Mouse (Mus musculus): ENCODE measurements around the gene Ncs1. TPM values are rescaled to one million over a fixed set of nuclear protein-coding genes. Genes with fewer than 3 reads are reported as not detected.

Gene Ncs1
- polyA plus RNA-seq, 1 experiment from 2014 or later: 67.4 TPM

DNA sequence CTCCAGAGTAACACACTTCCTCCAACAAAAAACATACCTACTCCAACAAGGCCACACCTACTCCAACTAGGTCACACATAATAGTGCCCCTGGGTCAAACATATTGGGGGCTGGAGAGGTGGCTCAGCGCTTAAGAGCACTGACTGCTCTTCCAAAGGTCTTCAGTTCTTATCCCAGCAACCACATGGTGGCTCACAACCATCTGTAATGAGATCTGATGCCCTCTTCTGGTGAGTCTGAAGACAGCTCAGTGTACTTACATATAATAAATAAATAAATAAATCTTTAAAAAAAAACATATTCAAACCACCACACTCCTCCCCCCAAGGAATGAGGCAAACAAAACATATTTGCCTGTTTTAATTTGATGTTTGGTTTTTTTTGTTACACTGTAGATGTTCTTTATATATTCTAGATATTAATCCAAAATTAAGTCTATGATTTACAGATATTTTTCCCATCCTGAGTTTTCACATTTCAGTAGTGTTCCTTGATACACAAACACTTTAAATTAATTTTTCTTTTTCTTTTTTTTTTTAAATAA is 16.8 kb upstream of the Ncs1 start:
- no peak for DNase-seq (ENCODE audit: low spot score, missing footprints)
- WGBS: 34% methylated on average over 1 of the region's 1 CpGs
- H3K36me3 ChIP-seq (ENCODE audit: control insufficient read depth, insufficient read depth, low read length): no peaks in the 10 kb centered on the region

DNA sequence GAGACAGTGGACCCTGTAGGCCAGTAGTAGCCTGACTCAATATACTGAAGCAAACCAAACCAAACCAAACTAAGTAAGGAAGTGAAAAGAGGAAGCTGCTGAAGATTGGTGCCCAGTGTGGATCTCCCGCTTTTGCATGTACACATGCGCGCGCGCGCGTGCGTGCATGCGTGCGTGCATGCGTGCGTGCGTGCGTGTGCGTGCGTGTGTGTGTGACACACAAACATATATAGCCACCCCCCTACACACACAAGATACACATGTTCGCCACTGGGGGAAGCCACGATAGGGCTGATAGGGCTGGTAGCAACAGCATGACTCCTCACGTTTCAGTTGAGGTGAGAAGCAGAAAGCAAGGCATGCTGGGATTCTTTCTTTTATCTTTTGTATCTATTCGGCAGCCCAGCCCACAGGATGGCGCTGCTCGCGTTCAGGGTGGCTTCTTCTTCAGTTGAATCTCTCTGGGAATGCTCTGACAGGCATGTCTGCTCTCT is 6.4 kb upstream of the Ncs1 start:
- no peak overlapping the region for H3K27ac ChIP-seq (ENCODE audit: low read depth, low read length)
- peak overlapping the region; percentile 14; the same call in 1 of the 2 replicates for H3K4me3 ChIP-seq (ENCODE audit: low read depth, low read length)
- 0 out of 2 replicates have a peak, but pooled peaks cover 3% of the 10 kb centered on the region for H3K4me1 ChIP-seq (ENCODE audit: control insufficient read depth, insufficient read depth, low read length)
- ATAC-seq (ENCODE audit: low FRiP score): peak; percentile 52; the same call in 1 of the 2 replicates
- DNase-seq (ENCODE audit: low spot score, missing footprints): peak; percentile 92
- peak overlapping the region; percentile 33 for H3K4me2 ChIP-seq
- peak overlapping the region; percentile 12; the same call in 1 of the 2 replicates for H3K9ac ChIP-seq (ENCODE audit: low read length)
- no peaks in the 10 kb centered on the region for H3K36me3 ChIP-seq (ENCODE audit: control insufficient read depth, insufficient read depth, low read length)
- H3K9me3 ChIP-seq (ENCODE audit: control insufficient read depth, low read length): no peaks in the 10 kb centered on the region
- 0 out of 2 replicates have a peak, but pooled peaks cover under 1% of the 10 kb centered on the region for H3K27me3 ChIP-seq (ENCODE audit: control insufficient read depth, insufficient read depth, low read length)
- WGBS: 36% methylated on average over 23 of the region's 23 CpGs

More for the DNA sequence above, 16.8 kb upstream of the Ncs1 start:
- H3K27ac ChIP-seq (ENCODE audit: low read depth, low read length): no peak overlapping the region
- no peaks in the 10 kb centered on the region for H3K4me1 ChIP-seq (ENCODE audit: control insufficient read depth, insufficient read depth, low read length)
- no peaks in the 10 kb centered on the region for H3K27me3 ChIP-seq (ENCODE audit: control insufficient read depth, insufficient read depth, low read length)
- H3K4me2 ChIP-seq: no peak overlapping the region
- no peak overlapping the region for H3K4me3 ChIP-seq (ENCODE audit: low read depth, low read length)
- ATAC-seq (ENCODE audit: low FRiP score): no peak
- no peak overlapping the region for H3K9ac ChIP-seq (ENCODE audit: low read length)
- H3K9me3 ChIP-seq (ENCODE audit: control insufficient read depth, low read length): no peaks in the 10 kb centered on the region

DNA sequence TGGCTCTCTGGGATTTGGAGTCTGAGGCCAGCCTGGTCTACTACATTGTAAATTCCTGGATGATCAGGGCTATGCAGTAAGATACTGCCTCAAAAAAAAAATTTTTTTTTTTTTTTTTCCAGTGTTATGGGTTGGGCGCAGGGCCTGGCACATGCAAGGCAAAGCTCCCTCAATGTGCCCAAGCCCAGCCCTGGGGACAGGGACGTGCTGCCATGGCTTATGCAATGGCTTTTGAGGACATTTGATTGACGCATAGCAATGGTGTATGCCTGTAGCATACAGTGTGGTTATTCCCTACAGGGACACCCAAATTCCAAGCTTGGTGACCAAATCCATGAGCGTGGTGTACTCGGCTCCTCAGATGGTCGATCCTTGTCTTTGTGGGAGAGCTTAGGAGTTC is 5.8 kb upstream of the Ncs1 start:
- no peak for DNase-seq (ENCODE audit: low spot score, missing footprints)
- Histone ChIP-seq H3K9ac (ENCODE audit: low read length) (no peak overlapping the region), H3K36me3 (ENCODE audit: control insufficient read depth, insufficient read depth, low read length) (no peaks in the 10 kb centered on the region), H3K4me3 (ENCODE audit: low read depth, low read length) (no peak overlapping the region; the same call in 1 of the 2 replicates), H3K27me3 (ENCODE audit: control insufficient read depth, insufficient read depth, low read length) (0 out of 2 replicates have a peak, but pooled peaks cover 2% of the 10 kb centered on the region), H3K27ac (ENCODE audit: low read depth, low read length) (no peak overlapping the region), H3K4me1 (ENCODE audit: control insufficient read depth, insufficient read depth, low read length) (0 out of 2 replicates have a peak, but pooled peaks cover 3% of the 10 kb centered on the region), H3K4me2 (peak overlapping the region; percentile 33), H3K9me3 (ENCODE audit: control insufficient read depth, low read length) (no peaks in the 10 kb centered on the region)
- no peak for ATAC-seq (ENCODE audit: low FRiP score)
- WGBS: 81% methylated on average over 6 of the region's 6 CpGs

DNA sequence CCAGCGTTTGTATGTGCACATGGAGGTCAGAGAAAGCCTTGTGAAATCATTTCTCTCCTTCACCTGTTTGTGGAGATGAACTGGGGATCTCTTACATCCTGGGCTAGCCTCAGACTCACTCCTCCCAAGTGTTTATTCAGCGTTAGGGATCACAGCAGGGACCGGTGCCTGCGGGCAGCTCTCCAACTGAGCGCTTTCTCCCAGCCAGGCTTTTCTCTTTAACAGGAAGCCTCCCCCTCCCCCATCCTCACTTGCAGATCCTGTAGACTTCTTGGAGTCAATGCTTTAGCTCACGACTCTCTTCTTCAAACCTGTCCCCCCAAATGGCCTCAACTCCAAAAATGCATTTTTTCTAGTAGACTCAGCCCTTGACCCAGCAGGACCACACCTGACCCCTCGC is 4.0 kb upstream of the Ncs1 start:
- no peak overlapping the region for H3K9ac ChIP-seq (ENCODE audit: low read length)
- H3K27me3 ChIP-seq (ENCODE audit: control insufficient read depth, insufficient read depth, low read length): 0 out of 2 replicates have a peak, but pooled peaks cover 2% of the 10 kb centered on the region
- ATAC-seq (ENCODE audit: low FRiP score) (no peak), DNase-seq (ENCODE audit: low spot score, missing footprints) (no peak)
- H3K4me1 ChIP-seq (ENCODE audit: control insufficient read depth, insufficient read depth, low read length): peaks cover 3% of the 10 kb centered on the region
- no peak overlapping the region for H3K4me3 ChIP-seq (ENCODE audit: low read depth, low read length)
- H3K4me2 ChIP-seq: no peak overlapping the region
- H3K36me3 ChIP-seq (ENCODE audit: control insufficient read depth, insufficient read depth, low read length): no peaks in the 10 kb centered on the region
- no peaks in the 10 kb centered on the region for H3K9me3 ChIP-seq (ENCODE audit: control insufficient read depth, low read length)
- WGBS: 12% methylated on average over 7 of the region's 7 CpGs
- H3K27ac ChIP-seq (ENCODE audit: low read depth, low read length): no peak overlapping the region

DNA sequence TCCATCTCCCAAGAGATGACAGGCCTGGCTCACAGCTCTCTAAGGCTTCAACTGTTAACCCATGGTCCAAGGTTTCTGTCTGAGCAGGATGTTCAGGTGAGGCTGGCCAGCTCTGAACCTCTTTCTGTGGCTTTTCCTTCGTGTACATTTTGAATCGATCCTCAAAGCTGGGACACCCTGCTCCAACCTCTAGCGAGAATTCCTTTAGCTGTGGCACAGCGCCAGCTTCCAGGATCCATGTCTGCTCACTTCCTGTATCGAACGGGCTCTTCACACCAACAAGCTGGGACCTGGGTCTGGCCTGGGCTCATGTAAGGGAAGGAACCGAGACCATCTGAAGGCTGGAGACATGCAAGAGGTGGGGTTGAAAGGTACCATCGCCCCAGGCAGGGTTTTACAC is 1.4 kb upstream of the Ncs1 start:
- no peak overlapping the region for H3K9ac ChIP-seq (ENCODE audit: low read length)
- 0 out of 2 replicates have a peak, but pooled peaks cover 2% of the 10 kb centered on the region for H3K27me3 ChIP-seq (ENCODE audit: control insufficient read depth, insufficient read depth, low read length)
- no peak for DNase-seq (ENCODE audit: low spot score, missing footprints)
- no peak for ATAC-seq (ENCODE audit: low FRiP score)
- H3K4me3 ChIP-seq (ENCODE audit: low read depth, low read length): no peak overlapping the region
- H3K36me3 ChIP-seq (ENCODE audit: control insufficient read depth, insufficient read depth, low read length): 0 out of 2 replicates have a peak, but pooled peaks cover 3% of the 10 kb centered on the region
- no peaks in the 10 kb centered on the region for H3K9me3 ChIP-seq (ENCODE audit: control insufficient read depth, low read length)
- WGBS: 79% methylated on average over 8 of the region's 8 CpGs
- no peak overlapping the region for H3K4me2 ChIP-seq
- H3K4me1 ChIP-seq (ENCODE audit: control insufficient read depth, insufficient read depth, low read length): peaks cover 13% of the 10 kb centered on the region
- no peak overlapping the region for H3K27ac ChIP-seq (ENCODE audit: low read depth, low read length)

DNA sequence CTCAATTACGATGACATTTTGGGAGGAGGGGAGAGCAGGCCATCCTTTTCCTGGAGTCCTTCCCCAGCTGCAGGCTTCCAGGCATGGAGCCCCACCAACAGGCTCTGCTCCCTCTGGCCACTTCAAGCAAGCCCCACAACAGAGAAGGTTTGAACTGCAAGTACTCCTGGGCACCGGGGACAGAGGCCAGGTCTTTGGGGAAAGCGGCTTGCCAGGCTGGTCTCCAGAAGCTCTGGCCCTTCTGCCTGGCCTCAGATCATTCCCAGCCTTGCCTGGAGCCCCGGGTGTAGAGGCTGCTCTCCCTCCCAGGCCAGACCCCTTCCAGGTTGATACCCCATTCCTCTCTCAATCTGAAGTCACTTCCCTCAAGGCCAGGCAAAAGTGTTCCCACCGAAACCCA is 572 bp upstream of the Ncs1 start:
- WGBS: 13% methylated on average over 5 of the region's 5 CpGs
- H3K27ac ChIP-seq (ENCODE audit: low read depth, low read length): peak overlapping the region; percentile 17; the same call in 1 of the 2 replicates
- peak overlapping the region; percentile 68 for H3K4me2 ChIP-seq
- peaks cover 11% of the 10 kb centered on the region for H3K4me1 ChIP-seq (ENCODE audit: control insufficient read depth, insufficient read depth, low read length)
- H3K4me3 ChIP-seq (ENCODE audit: low read depth, low read length): peak overlapping the region; percentile 85
- DNase-seq (ENCODE audit: low spot score, missing footprints): no peak
- H3K9me3 ChIP-seq (ENCODE audit: control insufficient read depth, low read length): no peaks in the 10 kb centered on the region
- no peak for ATAC-seq (ENCODE audit: low FRiP score)
- 0 out of 2 replicates have a peak, but pooled peaks cover 3% of the 10 kb centered on the region for H3K36me3 ChIP-seq (ENCODE audit: control insufficient read depth, insufficient read depth, low read length)
- peak overlapping the region; percentile 90 for H3K9ac ChIP-seq (ENCODE audit: low read length)
- H3K27me3 ChIP-seq (ENCODE audit: control insufficient read depth, insufficient read depth, low read length): 0 out of 2 replicates have a peak, but pooled peaks cover 2% of the 10 kb centered on the region

DNA sequence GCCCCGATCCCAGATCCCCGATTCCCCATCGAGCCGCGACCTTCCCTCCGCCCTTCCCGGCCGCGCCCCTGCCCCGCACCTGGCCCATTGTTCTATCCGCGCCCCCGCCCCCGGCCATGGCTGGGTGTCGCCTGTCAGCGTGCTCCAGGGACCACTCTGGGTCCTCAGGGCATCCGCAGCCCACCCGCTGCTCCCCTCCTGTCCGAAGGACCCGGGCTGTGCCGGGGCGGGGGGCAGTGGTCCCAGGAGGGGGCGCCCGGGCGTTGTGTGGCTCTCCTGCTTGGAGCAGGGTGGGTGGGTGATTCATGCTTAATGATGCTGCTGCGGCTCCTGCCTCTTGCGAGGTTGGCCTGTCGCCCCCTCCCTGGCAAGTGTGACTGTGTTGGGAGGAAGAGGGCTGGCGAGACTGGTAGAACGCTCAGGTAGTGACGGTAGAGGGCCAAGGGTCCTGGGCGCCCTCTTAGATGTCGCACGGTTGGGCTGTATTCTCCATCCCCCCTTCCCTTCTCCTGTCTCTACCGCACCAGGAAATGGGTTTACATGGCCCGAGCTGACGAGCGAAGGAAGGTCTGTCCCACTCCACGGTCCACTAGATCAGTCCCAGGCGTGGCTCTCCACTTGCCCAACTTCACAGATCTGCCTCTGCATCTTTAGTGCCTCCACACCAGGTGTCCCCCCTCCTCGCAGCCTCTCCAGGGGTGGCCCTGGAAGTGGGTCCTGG is 788 bp downstream of the Ncs1 start:
- Histone ChIP-seq H3K27me3 (ENCODE audit: control insufficient read depth, insufficient read depth, low read length) (0 out of 2 replicates have a peak, but pooled peaks cover 2% of the 10 kb centered on the region), H3K4me2 (peak overlapping the region; percentile 68), H3K4me3 (ENCODE audit: low read depth, low read length) (peak overlapping the region; percentile 85), H3K27ac (ENCODE audit: low read depth, low read length) (peak overlapping the region; percentile 17; the same call in 1 of the 2 replicates), H3K36me3 (ENCODE audit: control insufficient read depth, insufficient read depth, low read length) (0 out of 2 replicates have a peak, but pooled peaks cover 3% of the 10 kb centered on the region), H3K4me1 (ENCODE audit: control insufficient read depth, insufficient read depth, low read length) (peaks cover 11% of the 10 kb centered on the region), H3K9me3 (ENCODE audit: control insufficient read depth, low read length) (no peaks in the 10 kb centered on the region), H3K9ac (ENCODE audit: low read length) (peak overlapping the region; percentile 90)
- peak; percentile 70 for ATAC-seq (ENCODE audit: low FRiP score)
- WGBS: 2% methylated on average over 34 of the region's 41 CpGs
- DNase-seq (ENCODE audit: low spot score, missing footprints): peak; percentile 93

DNA sequence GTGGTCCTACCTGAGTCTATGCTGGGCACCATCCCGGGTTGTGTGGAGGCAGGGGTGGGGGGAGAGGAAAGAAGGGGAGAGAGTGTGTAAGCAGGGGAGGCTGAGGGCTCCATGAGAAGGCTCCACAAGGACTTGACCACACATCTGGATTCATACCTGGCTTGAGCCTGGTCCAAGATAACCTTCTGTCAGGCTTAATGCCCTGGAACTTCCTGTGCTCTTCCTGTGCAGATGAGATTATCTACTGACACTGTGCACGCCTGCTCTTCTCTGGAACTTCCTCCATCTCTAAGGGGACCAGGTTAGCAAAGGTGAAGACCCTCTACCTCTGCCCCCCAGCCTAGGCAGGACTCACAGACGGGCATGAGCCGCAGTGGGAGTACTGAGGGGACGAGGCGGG is 3.2 kb downstream of the Ncs1 start:
- H3K4me1 ChIP-seq (ENCODE audit: control insufficient read depth, insufficient read depth, low read length): peaks cover 11% of the 10 kb centered on the region
- 87% methylated on average over 6 of the region's 6 CpGs for WGBS
- H3K36me3 ChIP-seq (ENCODE audit: control insufficient read depth, insufficient read depth, low read length): 0 out of 2 replicates have a peak, but pooled peaks cover 3% of the 10 kb centered on the region
- DNase-seq (ENCODE audit: low spot score, missing footprints) (no peak), ATAC-seq (ENCODE audit: low FRiP score) (no peak)
- no peak overlapping the region for H3K9ac ChIP-seq (ENCODE audit: low read length)
- no peaks in the 10 kb centered on the region for H3K9me3 ChIP-seq (ENCODE audit: control insufficient read depth, low read length)
- 0 out of 2 replicates have a peak, but pooled peaks cover 2% of the 10 kb centered on the region for H3K27me3 ChIP-seq (ENCODE audit: control insufficient read depth, insufficient read depth, low read length)
- H3K27ac ChIP-seq (ENCODE audit: low read depth, low read length): no peak overlapping the region
- H3K4me2 ChIP-seq: no peak overlapping the region
- no peak overlapping the region for H3K4me3 ChIP-seq (ENCODE audit: low read depth, low read length)

DNA sequence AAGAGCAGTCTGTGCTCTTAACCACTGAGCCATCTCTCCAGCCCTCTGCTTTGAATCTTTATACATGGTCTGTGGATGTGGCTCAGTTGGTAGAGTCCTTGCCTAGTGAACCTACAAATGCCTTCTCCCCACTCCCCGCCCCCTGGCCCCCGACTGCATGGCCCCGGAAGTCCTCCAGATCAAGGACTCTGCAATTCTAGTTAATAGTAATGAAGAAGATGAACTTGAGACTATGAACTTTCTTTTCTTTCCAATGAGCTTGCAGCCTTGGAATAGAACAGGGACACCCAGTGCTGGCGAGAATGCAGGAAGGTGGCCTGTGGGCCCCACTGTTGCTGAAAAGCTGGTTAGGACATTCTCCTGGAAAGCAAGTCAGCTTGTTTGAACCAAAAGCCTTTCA is 6.5 kb downstream of the Ncs1 start:
- no peak overlapping the region for H3K9ac ChIP-seq (ENCODE audit: low read length)
- no peak for DNase-seq (ENCODE audit: low spot score, missing footprints)
- WGBS: 96% methylated on average over 4 of the region's 4 CpGs
- H3K4me2 ChIP-seq: no peak overlapping the region
- H3K27ac ChIP-seq (ENCODE audit: low read depth, low read length): no peak overlapping the region
- ATAC-seq (ENCODE audit: low FRiP score): no peak
- 0 out of 2 replicates have a peak, but pooled peaks cover 3% of the 10 kb centered on the region for H3K36me3 ChIP-seq (ENCODE audit: control insufficient read depth, insufficient read depth, low read length)
- no peak overlapping the region for H3K4me3 ChIP-seq (ENCODE audit: low read depth, low read length)
- H3K4me1 ChIP-seq (ENCODE audit: control insufficient read depth, insufficient read depth, low read length): peaks cover 17% of the 10 kb centered on the region
- no peaks in the 10 kb centered on the region for H3K27me3 ChIP-seq (ENCODE audit: control insufficient read depth, insufficient read depth, low read length)
- no peaks in the 10 kb centered on the region for H3K9me3 ChIP-seq (ENCODE audit: control insufficient read depth, low read length)

Data from midbrain, embryonic 11.5 days (tissue).